Mouse (Mus musculus): ENCODE measurements around the gene Slain2. TPM values are rescaled to one million over a fixed set of nuclear protein-coding genes. Genes with fewer than 3 reads are reported as not detected.

The Slain2 gene
- polyA plus RNA-seq, 1 experiment: 16.9 TPM

- no peak overlapping the region for H3K4me3 ChIP-seq (ENCODE audit: low read depth, low read length)
- H3K4me1 ChIP-seq (ENCODE audit: control insufficient read depth, insufficient read depth, insufficient read length, low read length): no peaks in the 10 kb centered on the region
- no peak overlapping the region for H3K27ac ChIP-seq (ENCODE audit: insufficient read depth, low read depth, low read length)
- H3K36me3 ChIP-seq (ENCODE audit: control insufficient read depth, insufficient read depth, low read length): peaks cover 9% of the 10 kb centered on the region
- WGBS: 67% methylated on average over 1 of the region's 1 CpGs
- no peak for TF ChIP-seq POLR2A (IDR thresholded peaks at IDR 0.05; ENCODE audit: low read depth, low read length)
- no peak for TF ChIP-seq CTCF (IDR thresholded peaks at IDR 0.05; ENCODE audit: extremely low read depth, insufficient read length, insufficient replicate concordance, low read depth, low read length)
- no peaks in the 10 kb centered on the region for H3K27me3 ChIP-seq (ENCODE audit: control insufficient read depth, insufficient read depth, low read length)
Measured at GRCm38 (mm10) chr5:72948136-72948535, 34.0 kb downstream of the Slain2 start.

- WGBS: 82% methylated on average over 2 of the region's 2 CpGs
- peaks cover 6% of the 10 kb centered on the region for H3K36me3 ChIP-seq (ENCODE audit: control insufficient read depth, insufficient read depth, low read length)
- H3K27ac ChIP-seq (ENCODE audit: insufficient read depth, low read depth, low read length): no peak overlapping the region
- H3K4me3 ChIP-seq (ENCODE audit: low read depth, low read length): no peak overlapping the region
- no peaks in the 10 kb centered on the region for H3K4me1 ChIP-seq (ENCODE audit: control insufficient read depth, insufficient read depth, insufficient read length, low read length)
- no peak for TF ChIP-seq POLR2A (IDR thresholded peaks at IDR 0.05; ENCODE audit: low read depth, low read length)
- no peak for TF ChIP-seq CTCF (IDR thresholded peaks at IDR 0.05; ENCODE audit: extremely low read depth, insufficient read length, insufficient replicate concordance, low read depth, low read length)
- no peaks in the 10 kb centered on the region for H3K27me3 ChIP-seq (ENCODE audit: control insufficient read depth, insufficient read depth, low read length)
Measured at GRCm38 (mm10) chr5:72950252-72950651, 36.1 kb downstream of the Slain2 start.

DNA sequence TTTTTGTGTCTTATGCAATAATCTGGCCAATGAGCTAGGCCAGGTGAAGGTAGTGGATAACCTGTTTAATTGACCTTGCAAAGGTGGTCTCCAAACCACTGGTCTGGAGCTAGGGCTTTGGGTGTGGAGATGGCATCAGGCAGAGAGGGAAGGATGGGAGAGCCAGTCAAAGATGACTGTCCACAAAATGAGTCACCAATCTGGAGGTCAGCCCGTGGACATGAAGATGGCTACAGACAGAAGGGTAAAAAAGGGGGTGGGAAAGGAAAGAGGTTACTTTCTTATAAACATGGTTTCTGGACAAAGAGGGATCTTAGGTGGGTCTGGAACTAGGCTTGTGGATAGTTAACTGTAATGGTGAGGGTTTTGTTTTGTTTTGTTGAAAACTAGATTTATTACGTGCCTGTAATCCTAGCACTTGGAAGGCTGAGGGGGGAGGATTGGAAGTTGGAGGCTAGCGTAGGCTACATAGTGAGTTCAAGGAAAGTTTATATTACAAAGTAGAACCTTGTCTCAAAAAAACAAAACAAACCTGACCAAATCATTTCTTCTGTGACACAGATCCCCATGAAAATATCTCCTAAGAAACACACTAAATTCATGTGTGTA is 40.0 kb downstream of the Slain2 start:
- Histone ChIP-seq H3K27ac (ENCODE audit: insufficient read depth, low read depth, low read length) (no peak overlapping the region), H3K4me1 (ENCODE audit: control insufficient read depth, insufficient read depth, insufficient read length, low read length) (no peaks in the 10 kb centered on the region)
- WGBS: 85% methylated on average over 3 of the region's 3 CpGs

GRCm38 (mm10) chr5:72957281-72957680 is 43.2 kb downstream of the Slain2 start:
- H3K4me3 ChIP-seq (ENCODE audit: low read depth, low read length): no peak overlapping the region
- 88% methylated on average over 17 of the region's 17 CpGs for WGBS
- H3K27me3 ChIP-seq (ENCODE audit: control insufficient read depth, insufficient read depth, low read length): no peaks in the 10 kb centered on the region
- peaks cover 19% of the 10 kb centered on the region for H3K36me3 ChIP-seq (ENCODE audit: control insufficient read depth, insufficient read depth, low read length)
- no peak for TF ChIP-seq POLR2A (IDR thresholded peaks at IDR 0.05; ENCODE audit: low read depth, low read length)
- no peaks in the 10 kb centered on the region for H3K4me1 ChIP-seq (ENCODE audit: control insufficient read depth, insufficient read depth, insufficient read length, low read length)
- no peak overlapping the region for H3K27ac ChIP-seq (ENCODE audit: insufficient read depth, low read depth, low read length)

More for the DNA sequence above, 40.0 kb downstream of the Slain2 start:
- H3K36me3 ChIP-seq (ENCODE audit: control insufficient read depth, insufficient read depth, low read length): peaks cover 16% of the 10 kb centered on the region
- H3K4me3 ChIP-seq (ENCODE audit: low read depth, low read length): no peak overlapping the region
- no peak for TF ChIP-seq POLR2A (IDR thresholded peaks at IDR 0.05; ENCODE audit: low read depth, low read length)
- TF ChIP-seq CTCF (IDR thresholded peaks at IDR 0.05; ENCODE audit: extremely low read depth, insufficient read length, insufficient replicate concordance, low read depth, low read length): no peak
- H3K27me3 ChIP-seq (ENCODE audit: control insufficient read depth, insufficient read depth, low read length): no peaks in the 10 kb centered on the region

GRCm38 (mm10) chr5:72960096-72960495 is 46.0 kb downstream of the Slain2 start:
- no peak overlapping the region for H3K27ac ChIP-seq (ENCODE audit: insufficient read depth, low read depth, low read length)
- TF ChIP-seq POLR2A (IDR thresholded peaks at IDR 0.05; ENCODE audit: low read depth, low read length): no peak
- TF ChIP-seq CTCF (IDR thresholded peaks at IDR 0.05; ENCODE audit: extremely low read depth, insufficient read length, insufficient replicate concordance, low read depth, low read length): no peak
- peaks cover 22% of the 10 kb centered on the region for H3K36me3 ChIP-seq (ENCODE audit: control insufficient read depth, insufficient read depth, low read length)
- H3K27me3 ChIP-seq (ENCODE audit: control insufficient read depth, insufficient read depth, low read length): no peaks in the 10 kb centered on the region
- WGBS: 84% methylated on average over 6 of the region's 6 CpGs
- no peak overlapping the region for H3K4me3 ChIP-seq (ENCODE audit: low read depth, low read length)
- H3K4me1 ChIP-seq (ENCODE audit: control insufficient read depth, insufficient read depth, insufficient read length, low read length): no peaks in the 10 kb centered on the region

DNA sequence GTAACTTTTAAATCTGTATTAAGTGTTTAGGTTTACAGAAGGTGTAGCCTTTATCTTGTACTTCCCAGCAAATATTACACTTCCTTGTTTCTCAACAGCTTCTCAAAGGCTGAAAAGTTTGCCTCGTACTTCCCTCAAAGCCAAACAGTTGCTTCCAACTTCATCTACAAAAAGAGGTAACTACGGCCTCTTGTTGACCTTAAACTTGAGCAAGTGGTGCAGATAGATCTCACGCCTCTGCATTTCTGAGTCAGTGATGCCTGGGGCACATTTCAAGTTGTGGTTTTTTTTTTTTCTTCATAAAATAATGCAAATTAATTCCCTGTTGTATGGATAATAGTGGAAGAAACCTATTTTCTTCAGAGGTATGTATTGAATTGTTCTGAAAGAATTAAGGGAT is 51.6 kb downstream of the Slain2 start:
- no peaks in the 10 kb centered on the region for H3K27me3 ChIP-seq (ENCODE audit: control insufficient read depth, insufficient read depth, low read length)
- WGBS: 88% methylated on average over 3 of the region's 3 CpGs
- peaks cover 21% of the 10 kb centered on the region for H3K36me3 ChIP-seq (ENCODE audit: control insufficient read depth, insufficient read depth, low read length)
- H3K27ac ChIP-seq (ENCODE audit: insufficient read depth, low read depth, low read length): no peak overlapping the region
- H3K4me1 ChIP-seq (ENCODE audit: control insufficient read depth, insufficient read depth, insufficient read length, low read length): no peaks in the 10 kb centered on the region
- H3K4me3 ChIP-seq (ENCODE audit: low read depth, low read length): no peak overlapping the region
- TF ChIP-seq CTCF (IDR thresholded peaks at IDR 0.05; ENCODE audit: extremely low read depth, insufficient read length, insufficient replicate concordance, low read depth, low read length) (no peak), POLR2A (IDR thresholded peaks at IDR 0.05; ENCODE audit: low read depth, low read length) (no peak)

DNA sequence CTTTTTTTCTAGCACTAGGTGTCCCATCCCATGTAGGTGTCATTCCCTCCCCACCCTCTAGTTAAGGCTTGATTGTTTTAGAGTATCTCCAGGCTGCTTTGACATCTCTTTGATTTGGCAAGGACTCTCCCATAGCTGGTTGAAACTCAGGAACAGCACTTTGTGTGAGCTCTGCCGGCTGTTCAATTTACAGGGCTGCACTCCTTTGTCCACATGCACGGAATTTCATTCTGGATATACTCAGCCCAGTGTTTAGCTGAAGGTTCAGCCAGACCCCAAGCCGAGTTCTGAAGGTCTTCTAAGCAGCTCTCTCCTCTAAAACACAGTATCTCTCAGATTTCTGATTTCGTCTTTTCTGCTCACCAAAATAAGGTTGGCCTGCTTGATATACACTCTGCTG is 58.3 kb downstream of the Slain2 start:
- H3K36me3 ChIP-seq (ENCODE audit: control insufficient read depth, insufficient read depth, low read length): peaks cover 48% of the 10 kb centered on the region
- no peaks in the 10 kb centered on the region for H3K4me1 ChIP-seq (ENCODE audit: control insufficient read depth, insufficient read depth, insufficient read length, low read length)
- no peak overlapping the region for H3K4me3 ChIP-seq (ENCODE audit: low read depth, low read length)
- 86% methylated on average over 4 of the region's 4 CpGs for WGBS
- H3K27ac ChIP-seq (ENCODE audit: insufficient read depth, low read depth, low read length): no peak overlapping the region
- TF ChIP-seq CTCF (IDR thresholded peaks at IDR 0.05; ENCODE audit: extremely low read depth, insufficient read length, insufficient replicate concordance, low read depth, low read length): no peak
- TF ChIP-seq POLR2A (IDR thresholded peaks at IDR 0.05; ENCODE audit: low read depth, low read length): no peak
- no peaks in the 10 kb centered on the region for H3K27me3 ChIP-seq (ENCODE audit: control insufficient read depth, insufficient read depth, low read length)

Measured in small intestine, adult 2 months (tissue).